Mouse (Mus musculus): Measurements from ENCODE around the gene Bbs9. TPM values are rescaled to one million over a fixed set of nuclear protein-coding genes. Genes with fewer than 3 reads are reported as not detected.

The Bbs9 gene
- polyA plus RNA-seq, 1 experiment from 2014 or later, result 15.0 TPM

- Histone ChIP-seq H3K9ac (replicated peaks; ENCODE audit: low read length) (no peak overlapping the region), H3K4me1 (ENCODE audit: control insufficient read depth, insufficient read depth, low read length) (no peaks in the 10 kb centered on the region), H3K4me2 (ENCODE audit: low read depth, low read length) (no peak overlapping the region), H3K4me3 (ENCODE audit: low read depth, low read length) (no peak overlapping the region), H3K27ac (replicated peaks; ENCODE audit: low read depth, low read length) (no peak overlapping the region), H3K36me3 (replicated peaks; ENCODE audit: control insufficient read depth, insufficient read depth, low read depth, low read length) (no peaks in the 10 kb centered on the region), H3K27me3 (ENCODE audit: control insufficient read depth, insufficient read depth, low read length) (no peaks in the 10 kb centered on the region), H3K9me3 (replicated peaks; ENCODE audit: control insufficient read depth, low read length) (no peaks in the 10 kb centered on the region)
- ATAC-seq (replicated peaks; ENCODE audit: insufficient number of reproducible peaks, low FRiP score, low TSS enrichment, low read depth), result no peak
- peak; percentile 21 for DNase-seq (ENCODE audit: low spot score)
- 63% methylated on average over 8 of the region's 8 CpGs for WGBS
Observed at GRCm38 (mm10) chr9:22734954-22735353, 259.4 kb downstream of the Bbs9 start.

- Histone ChIP-seq H3K27ac (replicated peaks; ENCODE audit: low read depth, low read length) (no peak overlapping the region), H3K4me1 (ENCODE audit: control insufficient read depth, insufficient read depth, low read length) (no peaks in the 10 kb centered on the region), H3K36me3 (replicated peaks; ENCODE audit: control insufficient read depth, insufficient read depth, low read depth, low read length) (no peaks in the 10 kb centered on the region), H3K9me3 (replicated peaks; ENCODE audit: control insufficient read depth, low read length) (no peaks in the 10 kb centered on the region), H3K4me3 (ENCODE audit: low read depth, low read length) (no peak overlapping the region), H3K27me3 (ENCODE audit: control insufficient read depth, insufficient read depth, low read length) (no peaks in the 10 kb centered on the region), H3K4me2 (ENCODE audit: low read depth, low read length) (no peak overlapping the region), H3K9ac (replicated peaks; ENCODE audit: low read length) (no peak overlapping the region)
- ATAC-seq (replicated peaks; ENCODE audit: insufficient number of reproducible peaks, low FRiP score, low TSS enrichment, low read depth) (no peak), DNase-seq (ENCODE audit: low spot score) (no peak)
- WGBS, result 86% methylated on average over 8 of the region's 8 CpGs
Observed at GRCm38 (mm10) chr9:22735385-22735784, 259.9 kb downstream of the Bbs9 start.

- no peak for ATAC-seq (replicated peaks; ENCODE audit: insufficient number of reproducible peaks, low FRiP score, low TSS enrichment, low read depth)
- WGBS, result 73% methylated on average over 6 of the region's 6 CpGs
- Histone ChIP-seq H3K27me3 (ENCODE audit: control insufficient read depth, insufficient read depth, low read length) (no peaks in the 10 kb centered on the region), H3K4me3 (ENCODE audit: low read depth, low read length) (no peak overlapping the region), H3K36me3 (replicated peaks; ENCODE audit: control insufficient read depth, insufficient read depth, low read depth, low read length) (no peaks in the 10 kb centered on the region), H3K4me1 (ENCODE audit: control insufficient read depth, insufficient read depth, low read length) (no peaks in the 10 kb centered on the region), H3K27ac (replicated peaks; ENCODE audit: low read depth, low read length) (no peak overlapping the region), H3K9me3 (replicated peaks; ENCODE audit: control insufficient read depth, low read length) (no peaks in the 10 kb centered on the region), H3K9ac (replicated peaks; ENCODE audit: low read length) (no peak overlapping the region), H3K4me2 (ENCODE audit: low read depth, low read length) (no peak overlapping the region)
- DNase-seq (ENCODE audit: low spot score), result no peak
Observed at GRCm38 (mm10) chr9:22737893-22738292, 262.4 kb downstream of the Bbs9 start.

- WGBS, result 87% methylated on average over 3 of the region's 3 CpGs
- no peaks in the 10 kb centered on the region for H3K4me1 ChIP-seq (ENCODE audit: control insufficient read depth, insufficient read depth, low read length)
- no peak for ATAC-seq (replicated peaks; ENCODE audit: insufficient number of reproducible peaks, low FRiP score, low TSS enrichment, low read depth)
- no peaks in the 10 kb centered on the region for H3K36me3 ChIP-seq (replicated peaks; ENCODE audit: control insufficient read depth, insufficient read depth, low read depth, low read length)
- no peak overlapping the region for H3K4me2 ChIP-seq (ENCODE audit: low read depth, low read length)
- no peak overlapping the region for H3K4me3 ChIP-seq (ENCODE audit: low read depth, low read length)
- no peaks in the 10 kb centered on the region for H3K9me3 ChIP-seq (replicated peaks; ENCODE audit: control insufficient read depth, low read length)
- H3K9ac ChIP-seq (replicated peaks; ENCODE audit: low read length), result no peak overlapping the region
- H3K27me3 ChIP-seq (ENCODE audit: control insufficient read depth, insufficient read depth, low read length), result no peaks in the 10 kb centered on the region
- no peak for DNase-seq (ENCODE audit: low spot score)
- no peak overlapping the region for H3K27ac ChIP-seq (replicated peaks; ENCODE audit: low read depth, low read length)
Observed at GRCm38 (mm10) chr9:22738861-22739260, 263.3 kb downstream of the Bbs9 start.

GRCm38 (mm10) chr9:22741967-22742366, 266.5 kb downstream of the Bbs9 start:
- H3K36me3 ChIP-seq (replicated peaks; ENCODE audit: control insufficient read depth, insufficient read depth, low read depth, low read length), result no peaks in the 10 kb centered on the region
- WGBS, result 80% methylated on average over 1 of the region's 1 CpGs
- no peak for ATAC-seq (replicated peaks; ENCODE audit: insufficient number of reproducible peaks, low FRiP score, low TSS enrichment, low read depth)

GRCm38 (mm10) chr9:22748617-22749016, 273.1 kb downstream of the Bbs9 start:
- H3K9me3 ChIP-seq (replicated peaks; ENCODE audit: control insufficient read depth, low read length), result no peaks in the 10 kb centered on the region
- WGBS, result 91% methylated on average over 2 of the region's 2 CpGs
- no peak overlapping the region for H3K27ac ChIP-seq (replicated peaks; ENCODE audit: low read depth, low read length)
- H3K4me1 ChIP-seq (ENCODE audit: control insufficient read depth, insufficient read depth, low read length), result no peaks in the 10 kb centered on the region
- ATAC-seq (replicated peaks; ENCODE audit: insufficient number of reproducible peaks, low FRiP score, low TSS enrichment, low read depth) (no peak), DNase-seq (ENCODE audit: low spot score) (no peak)
- H3K27me3 ChIP-seq (ENCODE audit: control insufficient read depth, insufficient read depth, low read length), result no peaks in the 10 kb centered on the region
- H3K4me2 ChIP-seq (ENCODE audit: low read depth, low read length), result no peak overlapping the region
- H3K4me3 ChIP-seq (ENCODE audit: low read depth, low read length), result no peak overlapping the region
- H3K36me3 ChIP-seq (replicated peaks; ENCODE audit: control insufficient read depth, insufficient read depth, low read depth, low read length), result no peaks in the 10 kb centered on the region
- H3K9ac ChIP-seq (replicated peaks; ENCODE audit: low read length), result no peak overlapping the region

More at GRCm38 (mm10) chr9:22741967-22742366, 266.5 kb downstream of the Bbs9 start:
- H3K4me2 ChIP-seq (ENCODE audit: low read depth, low read length), result no peak overlapping the region
- DNase-seq (ENCODE audit: low spot score), result no peak
- no peaks in the 10 kb centered on the region for H3K4me1 ChIP-seq (ENCODE audit: control insufficient read depth, insufficient read depth, low read length)
- H3K9me3 ChIP-seq (replicated peaks; ENCODE audit: control insufficient read depth, low read length), result no peaks in the 10 kb centered on the region
- H3K9ac ChIP-seq (replicated peaks; ENCODE audit: low read length), result no peak overlapping the region
- H3K27ac ChIP-seq (replicated peaks; ENCODE audit: low read depth, low read length), result no peak overlapping the region
- no peaks in the 10 kb centered on the region for H3K27me3 ChIP-seq (ENCODE audit: control insufficient read depth, insufficient read depth, low read length)
- no peak overlapping the region for H3K4me3 ChIP-seq (ENCODE audit: low read depth, low read length)

GRCm38 (mm10) chr9:22750779-22751545, 275.4 kb downstream of the Bbs9 start:
- WGBS, result 75% methylated on average over 17 of the region's 17 CpGs

GRCm38 (mm10) chr9:22751546-22751929, 276.0 kb downstream of the Bbs9 start:
- Histone ChIP-seq H3K9me3 (replicated peaks; ENCODE audit: control insufficient read depth, low read length) (no peaks in the 10 kb centered on the region), H3K4me1 (ENCODE audit: control insufficient read depth, insufficient read depth, low read length) (no peaks in the 10 kb centered on the region), H3K4me2 (ENCODE audit: low read depth, low read length) (no peak overlapping the region), H3K36me3 (replicated peaks; ENCODE audit: control insufficient read depth, insufficient read depth, low read depth, low read length) (no peaks in the 10 kb centered on the region), H3K4me3 (ENCODE audit: low read depth, low read length) (no peak overlapping the region), H3K27me3 (ENCODE audit: control insufficient read depth, insufficient read depth, low read length) (no peaks in the 10 kb centered on the region), H3K9ac (replicated peaks; ENCODE audit: low read length) (no peak overlapping the region), H3K27ac (replicated peaks; ENCODE audit: low read depth, low read length) (no peak overlapping the region)
- DNase-seq (ENCODE audit: low spot score) (no peak), ATAC-seq (replicated peaks; ENCODE audit: insufficient number of reproducible peaks, low FRiP score, low TSS enrichment, low read depth) (no peak)

More at GRCm38 (mm10) chr9:22750779-22751545, 275.4 kb downstream of the Bbs9 start:
- no peaks in the 10 kb centered on the region for H3K9me3 ChIP-seq (replicated peaks; ENCODE audit: control insufficient read depth, low read length)
- H3K4me2 ChIP-seq (ENCODE audit: low read depth, low read length), result no peak overlapping the region
- H3K4me1 ChIP-seq (ENCODE audit: control insufficient read depth, insufficient read depth, low read length), result no peaks in the 10 kb centered on the region
- no peak for ATAC-seq (replicated peaks; ENCODE audit: insufficient number of reproducible peaks, low FRiP score, low TSS enrichment, low read depth)
- no peak overlapping the region for H3K4me3 ChIP-seq (ENCODE audit: low read depth, low read length)
- H3K27ac ChIP-seq (replicated peaks; ENCODE audit: low read depth, low read length), result no peak overlapping the region
- no peaks in the 10 kb centered on the region for H3K27me3 ChIP-seq (ENCODE audit: control insufficient read depth, insufficient read depth, low read length)
- no peaks in the 10 kb centered on the region for H3K36me3 ChIP-seq (replicated peaks; ENCODE audit: control insufficient read depth, insufficient read depth, low read depth, low read length)
- no peak overlapping the region for H3K9ac ChIP-seq (replicated peaks; ENCODE audit: low read length)
- DNase-seq (ENCODE audit: low spot score), result no peak
